Mouse (Mus musculus): Measurements from ENCODE around the gene Hsd17b13.

- TF ChIP-seq CTCF (IDR thresholded peaks at IDR 0.05; ENCODE audit: low read depth, low read length) (peak; percentile 60), POLR2A (IDR thresholded peaks at IDR 0.05; ENCODE audit: extremely low read depth, insufficient read depth, low read length) (no peak)
These were observed 16.4 kb upstream of the Hsd17b13 start for GRCm38 (mm10) chr5:103993601-103994000.

Measured in liver, adult 2 months (tissue).